Mouse (Mus musculus) R1 (cell line): Measurements from ENCODE around the gene Enkd1.

Source experiments
- DNase-seq: peaks from one replicate; pipeline ENCODE4 v3.0.0-alpha.2; 2018; ENCODE audit warnings: low read depth, low spot score

The Enkd1 gene

GRCm38 (mm10) chr8:105707498-105708403 is at the start of gene Enkd1, which contains the start of gene 4933405L10Rik:
Enkd1 (minus strand) TSS chr8:105708210.
4933405L10Rik (plus strand) TSS chr8:105707655.
- DNase-seq, result peak; percentile 98

GRCm38 (mm10) chr8:105754688-105755087 is 46.7 kb upstream of the Enkd1 start:
- no peak for DNase-seq

GRCm38 (mm10) chr8:105753916-105754315 is 45.9 kb upstream of the Enkd1 start:
- no peak for DNase-seq

GRCm38 (mm10) chr8:105750606-105751005 is 42.6 kb upstream of the Enkd1 start:
- DNase-seq, result peak; percentile 49

GRCm38 (mm10) chr8:105743301-105743700 is 35.3 kb upstream of the Enkd1 start:
- DNase-seq, result peak; percentile 20

- DNase-seq, result no peak
Measured at GRCm38 (mm10) chr8:105739216-105739615, 31.2 kb upstream of the Enkd1 start.

GRCm38 (mm10) chr8:105732186-105732585 is 24.2 kb upstream of the Enkd1 start:
- DNase-seq, result no peak

- DNase-seq, result no peak
Measured at GRCm38 (mm10) chr8:105727397-105728124, 19.6 kb upstream of the Enkd1 start.

GRCm38 (mm10) chr8:105725726-105726125 is 17.7 kb upstream of the Enkd1 start:
- DNase-seq, result peak; percentile 60

GRCm38 (mm10) chr8:105722861-105723260 is 14.9 kb upstream of the Enkd1 start:
- DNase-seq, result no peak

GRCm38 (mm10) chr8:105719637-105720036 is 11.6 kb upstream of the Enkd1 start:
- no peak for DNase-seq

GRCm38 (mm10) chr8:105716302-105716945 is 8.4 kb upstream of the Enkd1 start:
- peak; percentile 80 for DNase-seq

- DNase-seq, result no peak
Measured at GRCm38 (mm10) chr8:105715042-105715441, 7.0 kb upstream of the Enkd1 start.

- DNase-seq, result peak; percentile 94
Measured at GRCm38 (mm10) chr8:105714139-105714538, 6.1 kb upstream of the Enkd1 start.

- no peak for DNase-seq
Measured at GRCm38 (mm10) chr8:105712286-105712685, 4.3 kb upstream of the Enkd1 start.

- DNase-seq, result no peak
Measured at GRCm38 (mm10) chr8:105709317-105709716, 1.3 kb upstream of the Enkd1 start.

GRCm38 (mm10) chr8:105708675-105709074 is 665 bp upstream of the Enkd1 start:
- DNase-seq, result no peak

GRCm38 (mm10) chr8:105706426-105706825 is 1.6 kb downstream of the Enkd1 start:
- no peak for DNase-seq

GRCm38 (mm10) chr8:105704955-105705354 is 3.1 kb downstream of the Enkd1 start:
- DNase-seq, result no peak

- DNase-seq, result peak; percentile 37
Measured at GRCm38 (mm10) chr8:105704146-105704812, 3.7 kb downstream of the Enkd1 start.

GRCm38 (mm10) chr8:105702731-105703415 is 5.1 kb downstream of the Enkd1 start:
- DNase-seq, result no peak
